Mouse (Mus musculus) adrenal gland, postnatal 4 days (tissue): ENCODE data around the gene Dab1. TPM values are rescaled to one million over a fixed set of nuclear protein-coding genes. Genes with fewer than 3 reads are reported as not detected.

Source experiments
- DNase-seq, 2 experiments: peaks; one replicate each; pipeline ENCODE4 v3.0.0; 2021 to 2022; ENCODE audit warnings: low spot score in 2 of 2, mixed read lengths in 2 of 2
- total RNA-seq, 2 experiments: library from RNA; stranded (reverse); gene quantifications; 2 replicates each; pipeline ENCODE4 v1.2.3; 2021

The Dab1 gene
- total RNA-seq, 2 experiments from 2014 or later, result 2.1 to 4.3 TPM

- DNase-seq, result no peak
Observed at GRCm38 (mm10) chr4:104442925-104443747, 824.0 kb downstream of the Dab1 start.

GRCm38 (mm10) chr4:104443775-104444174 is 824.6 kb downstream of the Dab1 start:
- no peak for DNase-seq

GRCm38 (mm10) chr4:104444985-104445384 is 825.8 kb downstream of the Dab1 start:
- no peak for DNase-seq

GRCm38 (mm10) chr4:104448199-104448598 is 829.0 kb downstream of the Dab1 start:
- no peak for DNase-seq

GRCm38 (mm10) chr4:104450645-104451044 is 831.5 kb downstream of the Dab1 start:
- no peak for DNase-seq

GRCm38 (mm10) chr4:104452587-104452986 is 833.4 kb downstream of the Dab1 start:
- DNase-seq, result no peak

GRCm38 (mm10) chr4:104455151-104455550 is 836.0 kb downstream of the Dab1 start:
- DNase-seq, result no peak

- no peak for DNase-seq
Observed at GRCm38 (mm10) chr4:104455760-104456159, 836.6 kb downstream of the Dab1 start.

GRCm38 (mm10) chr4:104456173-104456873 is 837.2 kb downstream of the Dab1 start:
- DNase-seq, result no peak

- no peak for DNase-seq
Observed at GRCm38 (mm10) chr4:104458726-104459125, 839.6 kb downstream of the Dab1 start.

GRCm38 (mm10) chr4:104461106-104462011 is 842.2 kb downstream of the Dab1 start:
- DNase-seq, result no peak

GRCm38 (mm10) chr4:104462932-104463780 is 844.0 kb downstream of the Dab1 start:
- no peak for DNase-seq

GRCm38 (mm10) chr4:104463781-104464170 is 844.6 kb downstream of the Dab1 start:
- DNase-seq, result no peak

GRCm38 (mm10) chr4:104465594-104465993 is 846.4 kb downstream of the Dab1 start:
- no peak for DNase-seq

GRCm38 (mm10) chr4:104468666-104469065 is 849.5 kb downstream of the Dab1 start:
- DNase-seq, result no peak

- DNase-seq, result no peak
Observed at GRCm38 (mm10) chr4:104472915-104473314, 853.8 kb downstream of the Dab1 start.

GRCm38 (mm10) chr4:104476841-104477240 is 857.7 kb downstream of the Dab1 start:
- no peak for DNase-seq

- no peak for DNase-seq
Observed at GRCm38 (mm10) chr4:104483948-104484347, 864.8 kb downstream of the Dab1 start.

GRCm38 (mm10) chr4:104497221-104497620 is 878.1 kb downstream of the Dab1 start:
- DNase-seq, result no peak

- no peak for DNase-seq
Observed at GRCm38 (mm10) chr4:104500112-104500511, 881.0 kb downstream of the Dab1 start.
